Mouse (Mus musculus): ENCODE results near the gene Mybpc2.

Mybpc2 gene

DNA sequence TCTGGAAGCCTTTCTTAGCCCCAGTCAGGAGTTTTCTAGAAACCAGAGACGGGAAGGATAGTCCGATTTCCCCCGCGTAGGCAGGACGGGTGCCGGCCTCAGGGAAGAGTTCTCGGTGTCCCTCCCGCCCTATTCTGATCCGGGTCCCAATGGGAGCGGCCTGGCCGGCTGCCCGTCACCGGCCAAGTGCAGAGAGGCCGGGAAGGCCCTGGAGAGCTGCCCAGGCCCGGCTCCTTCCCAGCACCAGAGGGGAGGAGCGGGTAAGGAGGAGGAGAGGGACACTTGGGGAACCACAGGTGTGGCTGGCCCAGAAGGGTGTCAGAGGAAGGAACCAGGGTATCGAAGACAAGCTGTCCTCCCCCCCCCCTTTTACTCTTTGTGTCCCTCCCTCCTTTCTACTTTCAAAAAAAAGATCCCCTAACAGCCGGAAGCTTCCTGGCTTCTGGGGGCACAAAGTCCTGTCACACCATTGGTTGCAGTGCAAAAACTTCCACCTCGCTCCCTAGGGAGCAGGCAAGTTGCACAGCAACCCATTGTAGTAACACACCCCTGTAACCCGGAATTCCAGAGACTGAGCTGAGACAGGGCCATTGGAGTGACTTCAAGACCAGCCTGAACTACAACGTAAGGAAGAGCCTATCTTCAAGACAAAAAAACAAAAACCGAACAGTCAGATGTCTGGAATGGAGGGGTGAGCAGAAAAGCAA, 823 bp upstream of the Mybpc2 start:
- DNase-seq (ENCODE audit: low spot score): peak; percentile 89

DNA sequence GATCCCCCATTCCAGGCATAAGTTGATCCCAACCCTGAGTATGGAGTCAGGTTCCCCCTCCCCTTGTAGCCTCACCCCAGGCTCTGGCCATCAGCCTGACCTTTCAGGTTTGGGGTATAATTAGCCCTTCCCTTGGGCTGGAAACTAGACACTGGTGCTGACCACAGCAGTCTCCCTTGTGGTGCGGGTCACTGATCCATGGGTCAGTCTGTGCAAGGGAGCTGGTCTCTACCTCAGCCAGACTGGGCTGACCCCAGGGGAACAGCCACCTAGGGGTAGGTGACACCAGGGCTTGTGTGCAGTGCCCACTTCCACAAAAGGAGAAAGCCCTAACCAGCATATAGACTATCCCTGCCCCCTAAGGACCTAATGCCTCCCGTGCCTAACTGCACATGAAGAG, 1.4 kb downstream of the Mybpc2 start:
- no peak for DNase-seq (ENCODE audit: low spot score)

DNA sequence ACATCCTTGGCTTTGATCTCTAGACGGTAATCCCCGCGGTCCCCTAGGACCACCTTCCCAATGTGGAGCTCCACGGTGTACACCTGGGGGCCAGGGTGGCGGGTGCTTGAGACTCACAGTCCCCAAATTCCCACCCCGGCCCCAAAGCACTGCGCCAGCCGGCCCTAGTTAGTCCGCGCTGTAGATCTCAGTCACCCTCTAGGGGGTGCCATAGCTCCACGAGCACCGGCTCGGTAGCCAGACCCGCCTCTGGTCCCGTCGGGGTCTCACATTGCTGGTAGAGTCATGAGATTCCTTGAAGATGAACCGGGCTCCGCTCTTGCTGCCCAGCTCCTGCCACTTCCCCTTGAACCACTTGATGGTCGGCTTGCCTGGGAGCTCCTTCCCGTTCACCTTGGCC, 2.7 kb downstream of the Mybpc2 start:
- DNase-seq (ENCODE audit: low spot score): peak; percentile 76

DNA sequence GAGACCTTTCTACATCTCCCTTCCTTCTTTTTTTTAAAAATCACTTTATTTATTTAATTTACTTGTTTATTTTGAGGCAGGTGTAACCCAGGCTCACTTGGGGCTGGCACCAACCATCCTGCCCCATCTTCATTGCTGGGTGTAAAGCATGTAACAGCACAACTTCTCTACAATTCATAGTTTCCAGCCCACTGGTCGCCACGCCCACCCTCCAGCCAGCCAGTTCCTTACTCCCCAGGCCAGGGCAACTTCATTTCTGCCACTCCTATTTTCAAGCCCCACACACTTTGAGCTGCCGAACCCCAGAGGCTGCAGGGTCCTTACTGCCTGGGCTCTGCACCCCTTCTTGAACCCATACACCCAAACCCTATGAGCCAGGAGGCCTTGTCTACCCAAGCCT, 3.5 kb downstream of the Mybpc2 start:
- no peak for DNase-seq (ENCODE audit: low spot score)

DNA sequence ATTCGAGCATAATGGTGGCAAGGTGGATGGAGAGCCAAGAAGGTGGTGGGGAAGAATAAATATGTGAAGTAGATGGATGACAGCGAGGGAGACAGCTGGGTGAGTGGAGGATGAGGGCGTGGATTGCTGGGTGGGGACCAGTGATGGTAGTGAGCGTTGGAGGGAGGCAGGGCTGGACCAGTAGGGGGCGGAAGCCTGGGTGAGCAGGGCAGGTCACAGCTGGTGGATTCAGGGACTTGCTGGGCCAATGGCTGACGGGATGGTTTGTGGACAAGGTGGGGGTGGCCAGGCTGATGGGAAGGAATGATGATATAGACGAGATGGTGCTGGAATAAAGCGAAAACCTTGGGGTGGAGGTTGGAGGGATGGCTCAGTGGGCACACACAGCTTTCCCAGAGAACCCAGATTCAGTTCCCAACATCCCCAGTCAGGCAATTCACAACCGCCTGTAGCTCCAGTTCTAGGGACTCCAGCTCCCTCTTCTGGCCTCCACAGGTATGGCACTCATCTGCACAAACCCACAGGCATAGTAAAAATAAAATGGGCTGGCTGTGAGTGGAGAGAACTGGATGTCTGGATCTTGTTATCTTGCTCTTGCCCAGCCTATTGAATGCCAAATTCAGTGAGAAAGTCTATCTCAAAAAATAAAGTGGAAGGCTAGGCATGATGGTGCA, 5.1 kb downstream of the Mybpc2 start:
- DNase-seq (ENCODE audit: low spot score): no peak

DNA sequence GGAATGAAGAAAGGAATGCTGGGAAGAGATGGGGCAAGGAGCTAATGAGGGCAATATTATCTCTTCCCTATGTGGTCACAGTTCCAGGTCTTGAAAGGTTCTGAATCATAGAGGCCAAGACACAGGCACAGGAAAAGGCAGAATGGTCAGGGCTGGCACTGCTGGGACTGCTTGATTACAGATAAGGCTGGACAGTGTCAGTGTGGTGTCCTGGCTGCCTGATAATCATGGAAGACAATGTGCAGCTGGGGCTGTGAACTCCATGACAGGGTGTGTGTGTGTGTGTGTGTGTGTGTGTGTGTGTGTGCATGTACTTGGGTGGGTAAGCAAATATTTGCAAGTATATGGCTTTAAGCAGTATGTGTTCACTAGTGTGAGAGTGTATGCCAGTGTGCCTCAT, 17.0 kb downstream of the Mybpc2 start:
- DNase-seq (ENCODE audit: low spot score): no peak

DNA sequence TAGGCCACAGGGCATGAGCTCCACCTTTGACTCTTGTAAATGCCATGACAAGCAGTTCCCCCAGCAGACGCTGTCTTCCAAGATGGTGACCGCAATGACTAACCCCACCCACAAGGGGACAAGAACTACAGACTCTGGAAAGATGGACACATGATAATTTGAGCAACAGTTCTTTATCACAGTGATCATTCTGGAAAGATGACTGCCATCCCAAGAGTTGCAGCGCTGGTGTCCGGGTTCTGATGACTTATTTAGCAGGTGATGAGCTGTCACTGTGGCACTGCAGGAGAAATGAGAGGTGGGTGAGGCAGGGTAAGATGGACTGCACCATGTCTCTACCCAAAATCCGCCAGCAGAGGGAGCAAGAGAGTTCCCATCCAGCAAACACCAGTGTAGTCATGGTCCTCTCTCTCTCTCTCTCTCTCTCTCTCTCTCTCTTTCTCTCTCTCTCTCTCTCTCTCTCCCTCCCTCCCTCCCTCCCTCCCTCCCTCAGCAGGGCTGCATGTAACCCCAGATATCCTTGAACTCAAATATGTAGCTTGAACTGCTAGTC, 22.8 kb downstream of the Mybpc2 start:
- DNase-seq (ENCODE audit: low spot score): peak; percentile 85

DNA sequence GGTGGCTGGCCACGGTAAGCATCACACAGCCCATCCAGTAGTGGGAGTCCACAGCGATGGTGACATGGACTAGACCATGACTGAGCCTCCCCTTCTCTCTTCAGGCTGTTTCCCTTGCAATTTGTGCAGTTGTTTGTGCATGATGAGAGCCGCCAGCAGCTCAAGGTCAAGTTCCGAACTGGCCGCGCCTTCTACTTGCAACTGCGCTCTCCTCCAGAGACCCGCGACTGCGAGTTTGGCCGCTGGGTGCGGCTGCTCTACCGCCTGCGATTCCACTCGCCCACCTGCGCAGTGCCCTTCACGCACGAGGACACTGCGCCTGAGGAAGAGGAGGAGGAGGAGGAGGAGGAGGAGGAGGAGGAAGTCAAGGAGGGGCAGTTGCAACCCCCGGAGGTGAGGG, 24.4 kb downstream of the Mybpc2 start:
- peak; percentile 57 for DNase-seq (ENCODE audit: low spot score)

DNA sequence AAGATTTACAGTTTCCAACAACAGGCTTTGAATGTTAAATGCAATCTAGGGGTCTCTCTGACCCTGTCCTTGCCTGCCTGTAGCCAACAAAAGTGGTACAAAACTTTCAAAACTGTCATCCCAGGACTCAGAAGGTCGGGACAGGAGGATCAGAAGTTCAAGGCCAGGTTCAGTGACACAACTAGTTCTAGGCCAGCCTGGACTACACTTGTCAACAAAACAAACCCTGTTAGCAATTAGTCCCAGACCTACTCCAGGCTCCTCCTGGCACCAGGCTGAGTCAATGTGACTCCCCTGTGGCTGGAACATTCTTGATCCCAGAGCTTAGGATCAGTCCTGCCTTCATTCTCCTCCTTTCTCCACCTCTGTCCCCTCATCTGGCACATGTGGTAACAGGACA, 25.5 kb downstream of the Mybpc2 start:
- DNase-seq (ENCODE audit: low spot score): peak; percentile 30

DNA sequence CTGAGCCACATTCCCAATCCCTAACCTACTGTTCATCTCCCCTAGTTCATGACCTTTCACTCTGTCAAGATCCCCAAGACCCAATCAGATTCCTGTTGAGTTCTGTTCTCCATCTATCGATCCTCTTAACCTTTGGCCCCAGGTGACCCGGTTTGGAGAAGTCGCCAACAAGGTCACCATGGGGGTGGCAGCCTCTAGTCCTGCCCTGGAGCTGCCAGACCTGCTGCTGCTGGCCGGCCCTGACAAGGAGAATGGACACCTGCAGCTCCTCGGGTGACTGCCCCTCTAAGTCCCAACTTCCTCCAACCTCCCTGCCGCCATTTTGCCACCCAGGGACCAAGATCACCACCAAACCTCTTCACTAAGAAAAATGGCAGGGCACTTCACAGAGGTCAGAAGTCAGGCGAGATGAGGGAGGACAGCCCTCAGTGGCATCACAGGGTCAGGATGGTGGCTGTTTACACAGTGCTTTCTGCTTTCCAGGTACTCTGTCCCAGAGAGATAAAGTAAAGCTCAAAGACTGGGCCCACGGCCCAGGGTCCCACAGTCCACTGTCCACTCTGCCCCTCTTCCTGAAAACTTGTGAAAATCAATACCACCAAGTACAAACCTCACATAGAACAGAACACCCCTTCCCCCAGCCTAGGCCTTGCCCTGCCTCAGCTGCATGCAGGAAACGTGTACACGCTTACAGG, 26.9 kb downstream of the Mybpc2 start:
- DNase-seq (ENCODE audit: low spot score): peak; percentile 41

DNA sequence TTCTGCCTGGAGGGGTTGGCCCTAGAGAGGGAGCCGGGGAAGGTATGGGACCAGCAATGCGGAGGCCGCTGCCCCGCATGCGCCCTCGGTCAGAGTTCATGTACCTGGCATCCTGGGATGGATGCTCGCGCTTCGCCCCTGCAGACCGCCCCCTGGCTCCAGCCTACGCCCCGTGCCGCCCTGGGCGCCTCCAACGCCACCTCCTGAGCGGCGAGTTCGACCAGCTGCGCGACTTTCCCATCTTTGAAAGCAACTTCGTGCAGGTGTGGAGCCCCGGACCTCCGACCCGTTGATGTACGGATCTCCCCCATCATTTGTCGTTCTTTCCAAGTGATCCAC, 27.7 kb downstream of the Mybpc2 start:
- DNase-seq (ENCODE audit: low spot score): no peak

DNA sequence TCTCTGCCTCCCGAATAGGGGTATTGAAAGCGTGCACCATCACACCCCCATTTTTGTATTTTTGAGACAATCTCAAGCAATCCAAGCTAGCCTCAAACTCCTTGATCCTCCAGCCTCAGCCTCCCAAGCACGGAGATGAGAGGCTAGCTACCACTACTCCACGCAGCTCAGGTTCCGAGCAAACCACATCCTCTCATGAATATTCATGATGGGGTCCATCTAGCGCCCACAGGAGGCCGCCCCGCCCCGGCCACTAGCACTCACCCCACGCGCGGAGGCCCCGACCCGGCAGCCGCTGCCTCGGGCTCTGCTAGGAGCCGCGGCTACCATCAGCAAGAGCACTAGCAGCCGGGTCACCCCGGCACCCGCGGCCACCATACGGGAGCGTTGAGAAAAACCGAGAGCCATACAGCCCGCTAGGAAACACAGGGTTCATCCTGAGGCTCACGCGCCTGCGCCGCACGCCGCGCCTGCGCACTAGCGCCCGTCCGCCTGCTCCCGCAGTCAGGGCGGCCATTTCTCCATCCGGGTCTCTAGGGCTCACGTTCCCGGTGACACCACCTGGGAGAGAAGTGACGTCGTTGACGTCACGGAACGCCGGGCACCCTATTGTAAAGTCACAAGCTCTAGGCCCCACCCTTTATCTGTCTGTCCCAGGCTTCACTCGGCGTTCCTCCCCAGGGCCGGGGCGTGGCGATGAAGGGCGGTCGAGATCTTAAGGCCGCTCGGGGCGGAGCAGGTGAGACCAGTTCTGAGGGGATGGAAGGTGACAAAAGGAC, 28.3 kb downstream of the Mybpc2 start, which contains the start of the genes Emc10 and Fam71e1:
Emc10 (minus strand) TSS at position 538 of the 779 bp plus-strand sequence.
Fam71e1 (plus strand) TSS at position 590 of the 779 bp plus-strand sequence.
- DNase-seq (ENCODE audit: low spot score): peak; percentile 97

DNA sequence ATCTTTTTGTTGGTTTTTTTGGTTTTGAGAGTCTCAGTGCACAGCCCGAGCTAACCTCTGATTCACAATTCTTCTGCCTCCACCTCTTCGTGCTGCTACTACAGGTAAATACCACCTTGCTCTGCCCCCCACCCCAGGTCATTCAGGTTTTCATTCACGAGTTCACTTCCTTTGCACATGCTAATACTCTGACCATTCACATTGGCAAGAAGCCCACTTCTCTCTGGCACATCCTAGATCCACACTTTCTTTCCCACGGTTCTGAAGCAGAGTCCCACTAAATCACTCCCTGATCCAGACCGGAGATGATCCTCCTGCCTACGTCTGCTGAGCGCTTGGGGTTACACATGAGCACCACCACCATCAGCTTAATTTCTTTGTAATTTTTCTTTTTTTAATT, 29.4 kb downstream of the Mybpc2 start:
- peak; percentile 35 for DNase-seq (ENCODE audit: low spot score)

DNA sequence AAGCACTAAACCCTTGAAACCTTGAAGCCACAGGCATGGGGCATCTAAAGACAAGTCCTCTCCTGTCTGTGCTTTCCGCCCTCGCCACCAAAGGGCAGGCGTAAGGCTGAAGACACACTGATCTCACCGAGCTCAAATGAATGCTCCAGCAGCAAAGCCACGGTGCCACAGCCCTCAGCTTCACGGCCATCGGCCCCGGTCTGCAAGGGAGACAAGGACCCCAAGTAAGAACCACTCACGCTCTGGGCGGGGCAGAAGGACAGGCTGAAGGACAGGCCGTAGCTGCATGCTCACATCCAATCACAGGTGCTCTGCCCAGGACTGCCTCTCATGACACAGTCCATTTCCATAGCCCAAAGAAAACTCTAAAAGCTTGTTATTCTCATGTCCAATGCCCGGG, 29.8 kb downstream of the Mybpc2 start:
- DNase-seq (ENCODE audit: low spot score): peak; percentile 52

DNA sequence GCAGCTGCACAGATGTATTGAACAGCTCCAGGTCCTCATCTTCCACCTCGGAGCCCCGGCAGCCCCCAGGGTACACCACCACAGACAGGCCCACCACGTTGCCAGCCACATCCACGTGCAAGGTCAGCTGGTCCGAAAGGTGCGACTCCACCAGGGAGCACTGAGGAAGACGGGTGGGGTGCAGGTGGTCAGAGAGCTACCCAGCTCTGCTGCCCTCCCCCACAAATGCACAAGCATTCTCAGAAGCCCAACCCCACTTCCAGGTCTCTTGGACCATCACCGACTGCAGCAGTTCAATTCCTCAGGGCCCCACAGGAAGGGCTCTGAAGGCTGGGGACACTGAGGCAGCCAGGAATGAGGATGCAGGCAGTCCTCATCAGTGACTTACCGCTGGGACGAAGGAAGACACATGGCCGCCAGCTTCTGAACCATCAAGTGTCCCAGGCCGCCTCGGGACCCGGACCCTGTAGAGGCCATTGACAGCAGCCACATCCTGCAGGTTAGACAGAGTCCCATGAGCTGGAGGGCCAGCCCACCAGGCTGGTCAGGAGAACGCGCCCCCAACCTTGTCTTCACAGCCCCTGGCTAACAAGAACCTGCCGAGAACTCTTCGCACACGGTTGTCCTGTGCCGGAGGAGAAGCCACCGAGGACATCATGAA, 32.2 kb downstream of the Mybpc2 start:
- peak; percentile 42 for DNase-seq (ENCODE audit: low spot score)

DNA sequence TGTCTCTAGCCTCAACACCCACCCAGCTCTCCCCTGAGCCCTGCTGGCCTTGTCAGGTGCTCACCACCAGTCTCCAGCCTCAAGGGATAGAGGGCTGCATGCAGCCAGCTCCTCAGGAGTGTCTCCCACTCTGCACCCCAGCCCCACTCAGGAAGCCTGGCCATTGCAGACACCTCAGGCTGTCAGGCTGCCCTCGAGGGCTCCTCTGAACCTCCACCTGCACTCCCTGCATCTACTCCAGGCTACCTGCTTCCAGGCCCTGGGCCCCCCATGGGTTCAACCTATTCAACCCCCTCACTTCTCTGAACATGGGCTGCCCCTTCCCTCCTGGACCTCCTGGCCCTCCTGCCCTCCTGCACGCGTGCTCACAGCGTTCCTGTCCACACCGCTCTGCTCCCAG, 33.1 kb downstream of the Mybpc2 start:
- DNase-seq (ENCODE audit: low spot score): peak; percentile 40

DNA sequence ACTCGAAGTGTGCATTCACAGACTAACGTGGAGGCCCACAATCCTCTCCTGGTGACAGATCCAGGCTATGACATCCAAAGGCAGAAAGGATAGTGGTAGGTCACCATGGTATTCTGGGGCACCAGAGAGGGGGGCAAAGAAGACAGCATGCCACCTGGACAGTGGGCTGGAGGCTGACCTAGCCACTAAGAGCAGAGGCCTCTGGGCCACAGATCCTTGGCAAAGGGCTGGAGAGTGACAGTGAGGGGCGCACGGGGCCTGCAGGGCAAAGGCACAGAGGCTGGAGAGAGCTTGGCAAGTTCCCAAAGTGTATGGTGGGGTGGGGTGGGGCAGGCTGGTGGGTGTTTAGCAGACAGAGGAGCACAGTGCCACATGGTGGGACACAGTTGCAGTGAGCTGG, 34.2 kb downstream of the Mybpc2 start:
- DNase-seq (ENCODE audit: low spot score): peak; percentile 46

DNA sequence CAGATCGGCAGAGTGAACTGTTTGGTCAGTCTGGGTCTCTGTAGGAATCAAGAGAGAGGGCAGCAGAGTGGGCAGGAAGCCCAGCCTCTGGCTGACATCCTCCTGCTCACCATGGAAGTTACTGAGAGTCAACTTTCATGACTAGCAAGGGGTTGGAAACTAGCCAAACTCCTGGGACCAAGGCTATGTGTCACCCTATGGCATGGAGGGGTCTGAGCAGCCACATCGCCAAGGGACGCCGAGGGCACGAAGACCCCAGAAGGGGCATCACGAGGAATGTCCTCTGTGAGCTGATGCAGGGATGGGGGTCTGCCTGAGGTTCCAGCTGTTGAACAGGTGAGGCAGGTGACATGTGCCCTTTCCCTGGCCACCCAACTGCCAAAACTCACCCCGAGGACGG, 35.9 kb downstream of the Mybpc2 start:
- no peak for DNase-seq (ENCODE audit: low spot score)

DNA sequence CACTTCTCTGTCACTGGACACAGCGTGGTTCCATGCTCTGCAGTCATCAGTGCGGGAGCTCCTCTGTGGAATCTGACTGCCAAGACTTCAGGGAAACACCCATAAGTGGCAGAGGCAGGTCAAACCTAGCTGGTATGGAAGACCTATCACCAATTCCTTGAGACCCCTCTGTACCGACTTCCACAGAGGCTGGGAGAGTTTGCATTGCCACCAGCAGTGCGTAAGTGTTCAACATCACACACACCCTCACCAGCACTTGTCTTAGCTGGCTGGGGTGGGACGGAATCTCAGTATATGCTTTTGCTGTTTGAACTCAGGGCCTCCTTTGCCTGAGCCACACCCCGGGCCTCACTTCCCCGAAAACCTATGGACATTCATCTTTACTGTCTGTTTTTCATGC, 36.5 kb downstream of the Mybpc2 start:
- DNase-seq (ENCODE audit: low spot score): no peak

DNA sequence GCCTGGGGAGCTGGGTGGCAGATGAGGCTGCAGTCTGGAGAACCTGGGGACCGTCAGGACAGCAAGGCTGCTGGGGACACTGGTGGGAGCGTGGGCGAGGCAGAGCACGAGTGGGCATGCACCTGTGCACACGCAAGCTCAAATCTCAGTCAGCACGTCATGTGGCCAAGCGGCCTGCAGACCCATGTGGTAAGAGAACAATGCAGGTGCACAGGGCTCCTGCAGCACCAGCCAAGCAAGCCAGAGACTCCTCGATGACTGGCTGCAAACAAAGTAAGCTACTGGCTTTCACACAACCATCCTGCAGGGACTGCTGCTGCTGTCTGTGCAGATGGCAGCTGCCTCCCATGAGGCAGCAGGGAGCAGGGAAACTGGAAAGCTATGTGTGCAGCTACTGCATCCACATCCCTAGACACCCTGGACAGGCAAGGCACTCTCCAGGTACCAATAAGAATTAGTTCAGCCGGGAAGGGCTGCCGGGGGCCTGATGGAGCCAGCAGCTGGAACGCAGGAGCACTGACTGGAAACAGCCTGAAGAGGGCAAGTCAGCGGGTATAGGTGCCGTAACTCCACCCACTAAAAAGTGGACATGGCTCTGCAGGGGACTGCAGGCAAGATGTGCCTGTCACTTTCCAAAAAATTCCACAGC, 37.4 kb downstream of the Mybpc2 start:
- DNase-seq (ENCODE audit: low spot score): peak; percentile 34

DNA sequence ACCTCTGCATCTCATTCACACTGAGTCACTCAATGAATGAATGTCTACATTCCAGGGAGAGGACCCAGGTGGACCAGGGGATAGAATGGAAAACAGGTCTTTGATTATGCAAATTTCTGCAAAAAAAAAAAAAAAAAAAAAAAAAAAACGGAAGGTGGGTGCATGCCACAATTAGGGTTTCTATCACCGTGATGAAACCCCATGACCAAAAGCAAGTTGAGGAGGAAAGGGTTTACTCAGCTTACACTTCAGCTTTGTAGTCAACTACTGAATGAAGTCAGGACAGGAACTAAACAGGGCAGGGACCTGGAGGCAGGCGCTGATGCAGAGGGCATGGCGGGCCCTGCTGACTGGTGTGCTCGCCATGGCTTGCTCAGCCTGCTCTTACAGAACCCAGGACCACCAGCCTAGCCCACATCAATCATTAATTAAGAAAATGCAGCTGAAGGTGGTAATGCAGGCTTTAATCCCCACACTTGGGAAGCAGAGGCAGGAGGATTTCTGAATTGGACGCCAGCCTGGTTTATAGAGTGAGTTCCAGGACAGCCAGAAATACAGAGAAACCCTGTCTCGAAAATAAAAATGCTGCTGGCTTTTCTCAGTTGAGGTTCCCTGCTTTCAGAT, 38.8 kb downstream of the Mybpc2 start:
- DNase-seq (ENCODE audit: low spot score): peak; percentile 40
